Mouse (Mus musculus) T-helper 17 cell (primary cell): ENCODE results near the gene Vwc2.

ENCODE experiments used
- in situ Hi-C, 2 experiments: fragments of 300-600 bp; cut with MboI, MseI; formaldehyde crosslinking; loops; 1 replicate in 1 of 2; 2 replicates in 1 of 2; pipeline ENCODE4 v1.15.1; 2025; ENCODE audit warnings: high pct_unique_total_duplicates in 2 of 2

The Vwc2 gene

GRCm38 (mm10) chr11:11242694-11243377 lies 128.8 kb downstream of the Vwc2 start:
- in situ Hi-C loops, result no loop called here

- in situ Hi-C loops, result loop anchor here in 1 of 2 experiments (10.0 kb wide), 1 partner anchor 537 kb away; no protein-coding TSS in a partner anchor
These were observed 143.3 kb downstream of the Vwc2 start for GRCm38 (mm10) chr11:11257348-11257747.

DNA sequence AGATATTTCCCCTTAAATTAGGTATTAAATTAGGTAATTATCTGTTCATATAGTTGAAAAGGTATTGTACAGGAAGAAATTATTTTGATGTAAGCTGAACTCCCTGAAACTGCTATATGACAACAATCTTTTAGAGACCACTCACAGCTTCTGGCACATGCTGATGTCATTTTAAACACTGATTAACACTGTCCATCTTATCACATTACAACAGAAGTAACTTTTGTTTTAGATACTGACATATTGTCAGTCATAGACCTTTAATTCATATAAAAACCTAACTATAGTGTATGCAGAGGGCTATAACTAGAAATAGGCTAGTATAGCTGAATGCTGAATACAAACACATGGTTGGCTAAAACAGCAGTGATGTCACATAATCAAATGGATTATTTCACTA lies 166.1 kb downstream of the Vwc2 start:
- in situ Hi-C loops, result no loop called here

DNA sequence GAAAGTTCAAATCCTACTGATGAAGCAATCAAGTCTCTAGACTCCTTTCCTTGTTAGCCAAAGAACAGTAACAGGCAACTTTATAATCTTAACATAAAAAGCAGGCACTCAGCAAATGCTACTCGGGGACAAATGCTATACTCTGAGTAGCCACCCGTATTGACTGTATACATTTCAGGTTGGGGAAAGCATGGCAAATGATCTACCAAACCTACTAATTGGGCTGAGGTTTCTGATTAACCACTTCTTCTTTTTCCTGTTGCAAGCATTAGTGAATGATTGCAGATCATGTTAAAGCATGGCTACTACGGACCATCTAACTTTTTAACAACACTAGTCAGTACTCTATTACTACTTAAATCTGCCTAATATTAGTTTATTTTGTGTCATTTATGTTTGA lies 169.5 kb downstream of the Vwc2 start:
- in situ Hi-C loops, result no loop called here
